Mouse (Mus musculus): ENCODE data around the gene Gm30191. TPM values are rescaled to one million over a fixed set of nuclear protein-coding genes. Genes with fewer than 3 reads are reported as not detected.
"Not testable (repeated sequence)": the region's sequence is repeated elsewhere in the genome, so short reads cannot be mapped to it uniquely, and the experiment has no call there.

Gene Gm30191
- total RNA-seq, 2 experiments from 2014 or later: not detected

GRCm38 (mm10) chr4:134250930-134251240 lies 4.2 kb downstream of the Gm30191 start:
- no peak for ATAC-seq (replicated peaks; ENCODE audit: low FRiP score, low TSS enrichment, poor library complexity, severe bottlenecking)

- ATAC-seq (replicated peaks; ENCODE audit: low FRiP score, low TSS enrichment, poor library complexity, severe bottlenecking): peak; percentile 34
Measured at GRCm38 (mm10) chr4:134251241-134252130, 4.8 kb downstream of the Gm30191 start.

DNA sequence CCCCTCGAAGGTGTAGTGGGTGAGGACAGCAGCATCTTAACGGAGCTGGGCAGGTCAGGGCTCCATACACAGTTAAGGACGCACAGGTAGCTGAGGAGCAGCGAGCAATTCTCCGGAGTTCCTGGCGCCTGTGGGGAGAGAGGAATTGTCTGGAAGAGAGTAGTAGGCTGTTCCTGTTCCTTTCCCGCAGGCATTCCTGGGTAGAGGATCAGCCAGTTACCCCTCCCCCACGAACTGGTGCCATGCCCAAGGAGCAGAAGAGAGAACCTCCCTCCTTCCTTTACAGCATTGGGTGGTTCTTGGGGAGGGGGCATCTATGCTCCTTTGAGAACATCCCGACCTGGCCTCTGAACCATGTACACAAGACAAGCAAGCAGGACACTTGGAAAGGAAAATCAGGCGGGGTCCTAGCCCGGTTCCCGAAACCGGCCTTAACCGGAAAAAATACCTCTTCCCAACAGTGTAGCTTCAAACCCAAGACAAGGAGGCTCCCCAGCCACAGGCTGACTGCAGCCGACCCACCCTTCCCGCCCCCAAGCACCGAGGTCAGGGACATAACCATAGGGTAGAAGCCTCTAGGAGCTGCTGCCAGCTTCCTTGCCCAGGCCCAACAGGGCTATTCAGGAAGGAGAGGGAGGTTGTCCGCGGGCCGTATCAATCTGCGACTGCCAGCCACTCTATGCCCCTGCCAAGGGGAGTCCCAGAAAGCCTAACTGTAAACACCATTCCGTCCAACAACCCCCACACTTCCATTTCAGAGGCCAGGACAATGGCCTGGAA lies 5.6 kb downstream of the Gm30191 start:
- ATAC-seq (replicated peaks; ENCODE audit: low FRiP score, low TSS enrichment, poor library complexity, severe bottlenecking): no peak

DNA sequence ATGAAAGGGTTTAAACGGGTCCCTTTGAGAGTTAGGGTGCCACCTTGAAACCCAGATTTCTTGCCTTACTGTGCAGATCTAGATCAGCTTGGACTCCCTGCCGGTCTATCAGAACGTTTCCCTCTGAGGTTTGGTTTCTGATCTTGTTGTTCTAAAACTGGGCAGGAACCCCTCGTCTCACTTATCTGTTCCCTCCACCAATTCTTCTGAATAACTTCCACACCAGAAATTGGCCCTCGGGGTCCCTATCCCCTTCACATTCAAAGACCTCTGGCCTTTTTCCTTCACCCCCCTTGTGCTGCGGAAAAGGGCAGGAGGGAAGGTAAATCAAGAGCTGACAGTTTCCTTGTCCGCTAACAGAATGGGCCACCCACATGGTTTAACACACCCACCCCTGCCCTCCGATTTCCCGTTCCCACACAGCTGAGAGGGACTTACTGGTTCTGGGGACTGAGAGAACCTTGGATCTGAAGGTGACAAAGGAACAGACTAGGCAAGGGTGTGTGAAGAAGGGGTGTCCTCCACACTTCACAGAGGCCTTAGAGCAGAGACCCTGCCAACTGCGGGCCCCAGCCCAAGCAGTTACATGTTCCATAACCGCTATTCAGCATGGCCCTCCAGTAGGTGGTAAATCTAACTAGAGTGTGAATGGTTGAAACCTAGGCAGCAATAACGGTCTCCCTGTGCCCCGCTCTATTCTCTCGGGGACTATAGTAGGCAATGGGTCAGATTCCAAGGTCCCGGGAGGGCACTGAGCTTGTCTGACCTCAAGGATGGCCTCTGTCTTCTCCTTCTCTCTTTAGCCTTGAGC lies 6.4 kb downstream of the Gm30191 start:
- no peak for ATAC-seq (replicated peaks; ENCODE audit: low FRiP score, low TSS enrichment, poor library complexity, severe bottlenecking)

- ATAC-seq (replicated peaks; ENCODE audit: low FRiP score, low TSS enrichment, poor library complexity, severe bottlenecking): no peak
Measured at GRCm38 (mm10) chr4:134253722-134254324, 7.1 kb downstream of the Gm30191 start, which contains the start of gene Grrp1. Gene Grrp1 (minus strand): TSS chr4:134254106.

- ATAC-seq (replicated peaks; ENCODE audit: low FRiP score, low TSS enrichment, poor library complexity, severe bottlenecking): no peak
Measured at GRCm38 (mm10) chr4:134254835-134255234, 8.1 kb downstream of the Gm30191 start.

- no peak for ATAC-seq (replicated peaks; ENCODE audit: low FRiP score, low TSS enrichment, poor library complexity, severe bottlenecking)
Measured at GRCm38 (mm10) chr4:134255854-134256253, 9.1 kb downstream of the Gm30191 start.

GRCm38 (mm10) chr4:134256407-134257197 lies 9.9 kb downstream of the Gm30191 start:
- no peak for ATAC-seq (replicated peaks; ENCODE audit: low FRiP score, low TSS enrichment, poor library complexity, severe bottlenecking)

DNA sequence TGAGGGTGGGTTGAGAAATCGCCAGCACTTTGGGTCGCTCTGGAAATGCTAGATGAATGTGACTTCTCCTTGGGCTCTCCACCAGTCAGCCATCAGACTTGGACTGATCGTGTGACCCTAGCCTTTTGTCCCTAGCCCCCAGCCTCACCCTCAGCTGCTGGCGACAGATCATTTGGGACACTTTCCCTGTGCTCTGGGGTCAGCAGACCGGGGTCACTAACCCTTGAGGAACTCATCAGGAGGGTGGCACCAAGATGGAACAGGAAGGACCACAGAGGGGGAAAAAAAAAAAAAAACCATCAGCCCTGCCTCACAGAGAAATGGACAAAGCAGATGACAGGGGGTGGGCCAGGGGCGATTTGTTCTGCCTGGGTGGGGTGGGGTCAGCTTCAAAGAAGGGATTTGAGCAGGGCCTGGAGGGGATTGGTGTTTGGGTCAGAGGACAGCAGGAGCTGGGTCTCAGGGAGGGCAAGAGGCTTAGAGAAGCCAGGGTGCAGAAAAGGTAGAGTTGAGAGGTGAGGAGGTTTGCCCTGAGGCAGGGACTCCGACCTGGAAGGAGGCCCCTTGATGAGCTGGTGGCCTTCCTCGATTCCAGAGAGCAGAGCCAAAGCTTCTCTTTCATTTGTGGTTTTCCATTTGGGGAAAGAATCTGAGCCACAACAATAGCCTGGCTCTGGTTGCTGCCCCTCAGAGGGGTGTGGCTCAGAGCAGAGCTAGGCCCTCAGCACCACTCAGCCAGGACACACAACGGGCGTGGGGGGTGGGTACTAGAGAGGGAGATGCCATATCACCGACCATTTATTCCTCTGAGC lies 10.7 kb downstream of the Gm30191 start:
- no peak for ATAC-seq (replicated peaks; ENCODE audit: low FRiP score, low TSS enrichment, poor library complexity, severe bottlenecking)

DNA sequence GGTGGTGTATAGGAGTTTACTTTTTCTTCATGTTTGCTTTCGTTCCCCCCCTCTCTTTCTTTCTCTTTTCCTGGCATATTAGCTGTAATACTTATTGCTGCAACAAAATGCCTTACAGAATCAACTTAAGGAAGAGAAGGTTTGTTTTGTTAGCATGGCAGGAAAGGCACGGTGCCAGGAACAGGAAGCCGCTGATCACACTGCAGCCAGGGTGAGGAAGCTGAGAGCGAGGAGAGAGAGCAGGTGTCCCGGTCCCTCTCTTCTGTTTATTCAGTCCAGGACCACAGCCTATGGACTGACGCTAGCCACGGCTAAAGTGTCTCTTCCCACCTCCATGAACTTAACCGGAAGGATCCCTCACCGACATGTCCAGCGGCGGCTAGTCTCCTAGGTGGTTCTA lies 11.6 kb downstream of the Gm30191 start:
- ATAC-seq (replicated peaks; ENCODE audit: low FRiP score, low TSS enrichment, poor library complexity, severe bottlenecking): no peak

- ATAC-seq (replicated peaks; ENCODE audit: low FRiP score, low TSS enrichment, poor library complexity, severe bottlenecking): 0 out of 2 replicates have a peak, but pooled peaks have one; percentile 53
Measured at GRCm38 (mm10) chr4:134263191-134263590, 16.5 kb downstream of the Gm30191 start.

- no peak for ATAC-seq (replicated peaks; ENCODE audit: low FRiP score, low TSS enrichment, poor library complexity, severe bottlenecking)
Measured at GRCm38 (mm10) chr4:134265860-134266585, 19.3 kb downstream of the Gm30191 start.

DNA sequence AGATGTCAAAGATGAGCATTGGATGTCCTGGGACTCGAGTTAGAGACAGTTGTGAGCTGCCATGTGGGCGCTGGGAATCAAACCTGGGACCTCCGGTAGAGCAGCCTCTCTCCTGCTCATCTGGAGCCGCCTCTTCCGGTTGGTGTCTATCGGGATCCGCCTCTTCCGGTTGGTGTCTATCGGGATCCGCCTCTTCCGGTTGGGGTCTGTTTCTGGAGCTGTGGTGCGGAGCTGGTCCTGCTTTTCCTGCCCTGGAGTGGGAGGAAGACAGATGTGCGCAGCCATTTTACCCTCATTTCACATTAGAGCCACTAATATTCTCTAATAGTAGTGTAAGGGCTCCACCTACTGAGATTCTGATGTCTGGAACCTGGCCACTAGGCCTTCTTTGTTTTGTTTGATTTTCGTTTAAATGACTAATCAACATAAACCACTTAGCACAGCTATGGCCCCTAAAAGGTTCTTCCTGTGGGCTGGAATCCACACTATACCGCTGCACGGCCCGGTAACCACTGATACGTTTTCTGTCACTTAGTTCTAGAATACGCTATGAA lies 21.4 kb downstream of the Gm30191 start:
- ATAC-seq (replicated peaks; ENCODE audit: low FRiP score, low TSS enrichment, poor library complexity, severe bottlenecking): 0 out of 2 replicates have a peak, but pooled peaks have one; percentile 22

DNA sequence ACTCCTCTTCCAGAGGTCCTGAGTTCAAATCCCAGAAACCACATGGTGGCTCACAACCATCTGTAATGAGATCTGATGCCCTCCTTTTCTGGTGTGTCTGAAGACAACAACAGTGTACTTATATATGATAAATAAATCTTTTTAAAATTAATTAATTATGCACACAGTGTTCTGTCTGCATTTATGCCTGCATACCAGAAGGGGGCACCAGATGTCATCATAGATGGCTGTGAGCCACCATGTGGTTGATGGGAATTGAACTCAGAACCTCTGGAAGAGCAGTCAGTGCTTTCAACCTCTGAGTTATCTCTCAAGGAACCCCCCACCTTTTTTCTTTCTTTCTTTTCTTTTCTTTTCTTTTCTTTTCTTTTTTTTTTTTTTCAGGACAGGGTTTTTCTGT lies 22.9 kb downstream of the Gm30191 start:
- ATAC-seq (replicated peaks; ENCODE audit: low FRiP score, low TSS enrichment, poor library complexity, severe bottlenecking): not testable (repeated sequence)

- ATAC-seq (replicated peaks; ENCODE audit: low FRiP score, low TSS enrichment, poor library complexity, severe bottlenecking): no peak
Measured at GRCm38 (mm10) chr4:134271979-134272378, 25.2 kb downstream of the Gm30191 start.

DNA sequence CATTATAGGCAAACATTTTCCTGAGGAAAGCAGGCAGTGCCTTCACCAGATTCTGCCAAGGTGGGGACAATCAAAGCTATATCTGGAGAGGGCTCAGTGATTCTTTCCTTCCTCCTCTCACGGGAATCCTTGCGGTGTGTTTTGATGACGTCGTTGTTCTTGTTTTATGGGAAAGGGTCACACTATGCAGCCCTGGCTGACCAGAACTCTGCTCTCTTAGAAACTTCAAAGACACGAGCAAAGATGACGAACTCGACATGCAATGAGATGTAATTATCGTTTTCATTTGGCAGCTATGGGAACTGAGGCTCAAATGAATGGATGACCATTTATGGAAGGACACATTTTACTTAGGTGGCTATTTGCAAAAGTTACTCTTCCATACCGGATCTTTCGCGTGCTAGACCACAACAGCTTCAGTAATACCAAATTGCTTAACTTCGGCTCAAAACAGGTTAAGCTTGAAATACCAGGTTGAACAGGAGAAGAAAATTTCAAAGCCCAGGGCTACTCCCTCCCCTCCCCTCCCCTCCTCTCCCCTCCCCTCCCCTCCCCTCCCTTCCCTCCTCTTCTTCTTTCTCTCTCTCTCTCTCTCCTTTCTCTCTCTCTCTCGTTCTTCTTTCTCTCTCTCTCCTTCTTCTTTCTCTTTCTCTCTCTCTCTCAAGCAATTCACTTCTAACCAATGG lies 26.1 kb downstream of the Gm30191 start:
- ATAC-seq (replicated peaks; ENCODE audit: low FRiP score, low TSS enrichment, poor library complexity, severe bottlenecking): no peak

Measured in megakaryocyte-erythroid progenitor cell, adult 5-6 weeks (primary cell).